Mouse (Mus musculus): ENCODE data around the gene Ccdc88c.

Ccdc88c gene

GRCm38 (mm10) chr12:100875960-100876359 lies 152.9 kb downstream of the Ccdc88c start:
- DNase-seq, result no peak

- no peak for DNase-seq
Observed at GRCm38 (mm10) chr12:100875553-100875952, 153.3 kb downstream of the Ccdc88c start.

GRCm38 (mm10) chr12:100873612-100874011 lies 155.2 kb downstream of the Ccdc88c start:
- no peak for DNase-seq

- DNase-seq, result no peak
Observed at GRCm38 (mm10) chr12:100871841-100872240, 157.0 kb downstream of the Ccdc88c start.

- no peak for DNase-seq
Observed at GRCm38 (mm10) chr12:100871234-100871633, 157.6 kb downstream of the Ccdc88c start.

- DNase-seq, result no peak
Observed at GRCm38 (mm10) chr12:100868049-100868622, 160.7 kb downstream of the Ccdc88c start.

GRCm38 (mm10) chr12:100867097-100867496 lies 161.8 kb downstream of the Ccdc88c start:
- DNase-seq, result peak; percentile 93 to 94

- no peak for DNase-seq
Observed at GRCm38 (mm10) chr12:100865509-100866078, 163.3 kb downstream of the Ccdc88c start.

- no peak for DNase-seq
Observed at GRCm38 (mm10) chr12:100865072-100865471, 163.8 kb downstream of the Ccdc88c start.

- no peak for DNase-seq
Observed at GRCm38 (mm10) chr12:100862856-100863446, 165.9 kb downstream of the Ccdc88c start.

GRCm38 (mm10) chr12:100862272-100862671 lies 166.6 kb downstream of the Ccdc88c start:
- no peak for DNase-seq
